Mouse (Mus musculus): ENCODE results near the gene Olfr187. TPM values are rescaled to one million over a fixed set of nuclear protein-coding genes. Genes with fewer than 3 reads are reported as not detected.

The Olfr187 gene
- polyA plus RNA-seq, 1 experiment from 2014 or later, result not detected

DNA sequence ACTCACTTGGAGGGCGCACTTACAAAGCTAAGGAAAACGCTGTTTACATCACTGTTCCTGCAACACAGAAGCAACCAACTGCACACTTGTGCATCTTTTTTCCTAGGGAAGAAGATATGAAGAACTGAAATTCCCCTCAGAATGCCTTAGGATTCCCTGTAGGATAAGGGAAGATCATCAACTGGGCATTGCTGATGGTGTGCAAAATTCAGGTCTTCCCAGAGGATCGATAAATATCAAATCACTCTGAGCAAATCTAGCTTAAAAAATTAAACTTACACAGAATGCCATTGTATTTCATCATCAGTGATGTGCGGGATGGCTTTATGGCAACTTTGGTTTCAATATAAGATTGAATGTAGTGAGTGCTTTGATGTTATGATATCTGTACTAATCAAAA lies 9.4 kb downstream of the Olfr187 start, which contains the start of gene Olfr186:
Olfr186 (minus strand) TSS at position 101 of the 400 bp plus-strand sequence.
- 92% methylated on average over 4 of the region's 4 CpGs for WGBS
- no peak within 1 kb of the TSS for H3K4me2 ChIP-seq (ENCODE audit: low read length)
- H3K36me3 ChIP-seq (ENCODE audit: control insufficient read depth, insufficient read depth), result no peaks in the 10 kb centered on the region
- H3K27ac ChIP-seq (ENCODE audit: low read length), result no peak within 1 kb of the TSS
- H3K4me3 ChIP-seq (replicated peaks; ENCODE audit: low read length), result no peak within 1 kb of the TSS
- H3K9ac ChIP-seq (replicated peaks; ENCODE audit: low read depth, low read length), result no peak within 1 kb of the TSS
- no peaks in the 10 kb centered on the region for H3K9me3 ChIP-seq (ENCODE audit: control insufficient read depth, low read length)
- no peak for ATAC-seq
- H3K4me1 ChIP-seq (replicated peaks; ENCODE audit: control insufficient read depth, insufficient read depth, low read length), result no peaks in the 10 kb centered on the region
- no peaks in the 10 kb centered on the region for H3K27me3 ChIP-seq (replicated peaks; ENCODE audit: control insufficient read depth, insufficient read depth, low read length)

DNA sequence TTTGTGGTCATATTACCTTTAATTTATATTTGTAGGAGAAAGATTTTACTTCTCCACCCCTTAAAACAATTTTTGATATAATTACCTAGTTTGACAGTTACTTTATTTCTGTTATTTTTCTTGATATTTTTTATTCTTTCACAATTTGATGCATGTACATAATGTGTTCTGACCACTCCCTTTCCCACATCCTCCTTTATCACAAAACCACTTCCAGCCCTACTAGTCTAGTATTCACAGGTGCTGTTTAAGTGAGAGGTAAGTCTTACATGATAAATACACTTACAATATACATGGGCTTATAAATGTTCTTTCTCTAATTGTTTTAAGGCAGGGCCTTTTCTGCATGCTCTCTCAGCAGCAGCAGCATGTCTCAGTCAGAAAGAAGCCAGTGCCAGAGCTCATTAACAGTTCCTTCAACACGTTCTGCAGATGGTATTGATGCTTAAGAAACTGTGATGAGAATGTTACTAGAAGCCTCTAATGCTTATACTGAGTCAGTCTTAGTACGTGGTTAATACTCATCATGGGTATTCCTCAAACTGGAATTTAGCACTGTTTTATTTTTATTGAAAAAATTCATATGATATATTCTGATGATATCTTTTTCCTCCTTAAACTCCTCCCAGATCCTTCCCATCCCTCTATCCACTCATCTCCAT lies 26.1 kb downstream of the Olfr187 start:
- Histone ChIP-seq H3K27ac (ENCODE audit: low read length) (no peak overlapping the region), H3K4me1 (replicated peaks; ENCODE audit: control insufficient read depth, insufficient read depth, low read length) (no peaks in the 10 kb centered on the region), H3K27me3 (replicated peaks; ENCODE audit: control insufficient read depth, insufficient read depth, low read length) (no peaks in the 10 kb centered on the region), H3K4me3 (replicated peaks; ENCODE audit: low read length) (no peak overlapping the region), H3K36me3 (ENCODE audit: control insufficient read depth, insufficient read depth) (no peaks in the 10 kb centered on the region), H3K9me3 (ENCODE audit: control insufficient read depth, low read length) (no peaks in the 10 kb centered on the region), H3K4me2 (ENCODE audit: low read length) (no peak overlapping the region), H3K9ac (replicated peaks; ENCODE audit: low read depth, low read length) (no peak overlapping the region)
- WGBS, result 61% methylated on average over 2 of the region's 2 CpGs
- ATAC-seq, result no peak

DNA sequence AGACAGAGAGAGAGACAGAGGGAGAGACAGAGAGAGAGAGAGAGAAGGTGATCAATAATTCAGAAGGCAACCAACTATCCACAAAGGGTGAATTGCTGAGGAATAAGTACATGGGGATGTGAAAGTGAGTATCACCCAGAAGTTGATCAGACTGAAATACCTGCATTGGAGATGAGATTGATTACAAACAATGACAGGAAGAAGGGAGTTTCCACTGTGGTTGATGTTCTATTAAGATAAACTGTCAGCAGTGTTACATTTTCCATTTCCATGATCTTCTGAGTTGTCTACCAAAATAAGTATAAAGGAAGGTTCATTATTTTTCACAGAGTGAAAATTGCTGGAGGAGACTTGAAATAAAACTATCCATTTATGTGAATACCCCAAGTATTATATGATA lies 32.4 kb downstream of the Olfr187 start:
- Histone ChIP-seq H3K27me3 (replicated peaks; ENCODE audit: control insufficient read depth, insufficient read depth, low read length) (no peaks in the 10 kb centered on the region), H3K36me3 (ENCODE audit: control insufficient read depth, insufficient read depth) (no peaks in the 10 kb centered on the region), H3K9me3 (ENCODE audit: control insufficient read depth, low read length) (no peaks in the 10 kb centered on the region), H3K4me2 (ENCODE audit: low read length) (no peak overlapping the region), H3K4me1 (replicated peaks; ENCODE audit: control insufficient read depth, insufficient read depth, low read length) (no peaks in the 10 kb centered on the region), H3K27ac (ENCODE audit: low read length) (no peak overlapping the region), H3K9ac (replicated peaks; ENCODE audit: low read depth, low read length) (no peak overlapping the region), H3K4me3 (replicated peaks; ENCODE audit: low read length) (no peak overlapping the region)
- ATAC-seq, result no peak

DNA sequence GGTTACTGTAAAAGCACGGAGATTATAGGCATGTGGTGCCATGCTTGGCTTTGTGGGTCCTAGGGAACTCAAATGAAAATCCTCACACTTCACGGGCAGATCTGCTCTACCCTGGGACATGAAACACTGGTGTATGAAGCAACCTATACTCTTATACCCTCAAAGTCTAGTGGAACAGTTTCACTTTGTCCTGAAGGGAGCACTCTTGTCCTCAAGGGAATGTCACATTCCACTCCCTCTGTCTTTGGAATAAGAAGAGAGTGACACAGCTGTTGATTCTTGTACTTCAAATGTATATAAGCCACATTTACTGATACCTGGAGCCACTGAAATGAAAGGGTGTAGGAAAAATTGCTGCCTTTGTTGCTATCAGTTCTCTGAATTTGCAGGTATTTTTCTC lies 44.5 kb downstream of the Olfr187 start, which contains the start of gene Olfr183:
Olfr183 (plus strand) TSS at position 301 of the 400 bp plus-strand sequence.
- no peaks in the 10 kb centered on the region for H3K9me3 ChIP-seq (ENCODE audit: control insufficient read depth, low read length)
- no peak within 1 kb of the TSS for H3K27ac ChIP-seq (ENCODE audit: low read length)
- ATAC-seq, result no peak
- no peaks in the 10 kb centered on the region for H3K4me1 ChIP-seq (replicated peaks; ENCODE audit: control insufficient read depth, insufficient read depth, low read length)
- H3K36me3 ChIP-seq (ENCODE audit: control insufficient read depth, insufficient read depth), result no peaks in the 10 kb centered on the region
- no peak within 1 kb of the TSS for H3K4me3 ChIP-seq (replicated peaks; ENCODE audit: low read length)
- no peaks in the 10 kb centered on the region for H3K27me3 ChIP-seq (replicated peaks; ENCODE audit: control insufficient read depth, insufficient read depth, low read length)
- 69% methylated on average over 2 of the region's 2 CpGs for WGBS
- H3K9ac ChIP-seq (replicated peaks; ENCODE audit: low read depth, low read length), result no peak within 1 kb of the TSS
- no peak within 1 kb of the TSS for H3K4me2 ChIP-seq (ENCODE audit: low read length)

Other genes starting within 250 kb of the Olfr187 start
- gene Olfr173, start 239.5 kb downstream of the Olfr187 start, polyA plus RNA-seq (2015; fragmentation: Nextera tagmentation; extraction: Ambion mirVana), result not detected in 2 replicates
- not detected in 2 replicates for gene Olfr175-ps1, start 213.0 kb downstream of the Olfr187 start, polyA plus RNA-seq (2015; fragmentation: Nextera tagmentation; extraction: Ambion mirVana)
- not detected in 2 replicates for gene Olfr177, start 165.0 kb downstream of the Olfr187 start, polyA plus RNA-seq (2015; fragmentation: Nextera tagmentation; extraction: Ambion mirVana)
- gene Olfr178, start 147.7 kb downstream of the Olfr187 start, polyA plus RNA-seq (2015; fragmentation: Nextera tagmentation; extraction: Ambion mirVana), result not detected in 2 replicates
- gene Olfr181, start 111.0 kb downstream of the Olfr187 start, polyA plus RNA-seq (2015; fragmentation: Nextera tagmentation; extraction: Ambion mirVana), result not detected in 2 replicates
- gene Olfr180, start 110.4 kb downstream of the Olfr187 start, polyA plus RNA-seq (2015; fragmentation: Nextera tagmentation; extraction: Ambion mirVana), result not detected in 2 replicates
- gene Olfr183, start 44.4 kb downstream of the Olfr187 start, polyA plus RNA-seq (2015; fragmentation: Nextera tagmentation; extraction: Ambion mirVana), result not detected in 2 replicates
- gene Olfr186, start 9.5 kb downstream of the Olfr187 start, polyA plus RNA-seq (2015; fragmentation: Nextera tagmentation; extraction: Ambion mirVana), result not detected in 2 replicates
- gene Olfr190, start 38.2 kb upstream of the Olfr187 start, polyA plus RNA-seq (2015; fragmentation: Nextera tagmentation; extraction: Ambion mirVana), result not detected in 2 replicates
- gene Olfr191, start 50.1 kb upstream of the Olfr187 start, polyA plus RNA-seq (2015; fragmentation: Nextera tagmentation; extraction: Ambion mirVana), result not detected in 2 replicates
- not detected in 2 replicates for gene Olfr193, start 72.1 kb upstream of the Olfr187 start, polyA plus RNA-seq (2015; fragmentation: Nextera tagmentation; extraction: Ambion mirVana)
- not detected in 2 replicates for gene Olfr194, start 81.3 kb upstream of the Olfr187 start, polyA plus RNA-seq (2015; fragmentation: Nextera tagmentation; extraction: Ambion mirVana)
- gene Olfr195, start 107.3 kb upstream of the Olfr187 start, polyA plus RNA-seq (2015; fragmentation: Nextera tagmentation; extraction: Ambion mirVana), result not detected in 2 replicates
- gene Olfr196, start 130.7 kb upstream of the Olfr187 start, polyA plus RNA-seq (2015; fragmentation: Nextera tagmentation; extraction: Ambion mirVana), result not detected in 2 replicates
- not detected in 2 replicates for gene Olfr198, start 163.8 kb upstream of the Olfr187 start, polyA plus RNA-seq (2015; fragmentation: Nextera tagmentation; extraction: Ambion mirVana)
- gene Olfr199, start 180.0 kb upstream of the Olfr187 start, polyA plus RNA-seq (2015; fragmentation: Nextera tagmentation; extraction: Ambion mirVana), result not detected in 2 replicates
- gene Olfr201, start 232.9 kb upstream of the Olfr187 start, polyA plus RNA-seq (2015; fragmentation: Nextera tagmentation; extraction: Ambion mirVana), result not detected in 2 replicates
- gene Olfr202, start 247.0 kb upstream of the Olfr187 start, polyA plus RNA-seq (2015; fragmentation: Nextera tagmentation; extraction: Ambion mirVana), result not detected in 2 replicates

Measured in forebrain, embryonic 16.5 days (tissue).